Mouse (Mus musculus): Measurements from ENCODE around the gene Itprid2. TPM values are rescaled to one million over a fixed set of nuclear protein-coding genes. Genes with fewer than 3 reads are reported as not detected.

The Itprid2 gene
- polyA plus RNA-seq, 1 experiment from 2014 or later, result 3.1 TPM

DNA sequence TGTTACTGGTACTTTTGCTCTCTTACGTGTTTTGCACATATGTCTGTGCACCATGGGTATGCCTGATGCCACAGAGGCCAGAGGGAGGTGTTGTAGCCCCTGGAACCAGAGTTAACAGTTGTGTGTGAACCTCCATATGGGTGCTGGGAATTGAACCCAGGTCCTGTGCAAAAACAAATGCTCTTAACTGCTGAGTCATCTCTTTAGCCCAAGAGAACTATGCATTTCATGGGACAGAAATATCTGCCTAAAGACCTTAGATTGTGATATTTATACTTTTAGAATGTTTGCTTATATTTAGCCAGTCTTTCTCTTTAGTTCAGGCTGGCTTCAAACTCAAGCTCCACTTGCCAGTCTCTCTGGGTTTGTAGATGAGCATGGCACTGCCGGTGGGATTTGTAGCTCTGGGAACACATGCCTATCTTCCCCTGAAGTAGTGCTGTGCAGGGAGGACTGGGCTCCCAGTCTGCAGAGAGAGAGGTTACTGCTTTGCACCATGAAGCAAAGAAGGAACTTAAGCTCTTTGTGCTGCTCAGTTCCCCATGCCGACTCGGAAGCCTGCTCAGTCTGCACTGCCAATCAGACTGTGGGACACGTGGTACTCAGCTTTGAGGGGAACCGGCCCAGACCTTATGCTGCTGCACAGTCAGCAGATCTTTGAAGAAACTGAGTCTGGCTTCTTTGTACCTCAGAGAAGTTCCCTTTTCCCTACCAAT, 18.1 kb downstream of the Itprid2 start:
- Histone ChIP-seq H3K4me1 (no peaks in the 10 kb centered on the region), H3K27ac (no peak overlapping the region), H3K4me3 (no peak overlapping the region), H3K9ac (no peak overlapping the region), H3K4me2 (no peak overlapping the region), H3K27me3 (no peaks in the 10 kb centered on the region), H3K9me3 (replicated peaks) (no peaks in the 10 kb centered on the region), H3K36me3 (ENCODE audit: poor library complexity, severe bottlenecking) (peaks cover 13% of the 10 kb centered on the region)
- WGBS, result 70% methylated on average over 6 of the region's 6 CpGs
- no peak for ATAC-seq

DNA sequence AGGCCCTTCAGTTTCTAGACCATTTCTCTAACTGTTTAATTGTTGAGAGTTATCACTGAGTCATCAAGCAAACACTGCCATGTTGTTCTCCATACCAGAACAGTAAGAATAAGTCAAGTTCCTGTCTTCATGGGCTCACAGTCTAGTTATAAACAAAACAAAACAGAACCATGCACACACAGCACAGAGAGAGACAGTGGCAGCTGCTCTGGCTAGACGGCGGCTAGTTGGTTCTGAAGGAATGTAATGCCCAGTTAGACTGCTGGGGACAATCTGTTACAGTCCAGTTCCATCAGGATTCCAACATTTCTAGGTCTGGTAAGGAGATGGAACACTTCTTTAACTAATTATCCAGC, 18.6 kb downstream of the Itprid2 start:
- WGBS, result 84% methylated on average over 2 of the region's 2 CpGs

DNA sequence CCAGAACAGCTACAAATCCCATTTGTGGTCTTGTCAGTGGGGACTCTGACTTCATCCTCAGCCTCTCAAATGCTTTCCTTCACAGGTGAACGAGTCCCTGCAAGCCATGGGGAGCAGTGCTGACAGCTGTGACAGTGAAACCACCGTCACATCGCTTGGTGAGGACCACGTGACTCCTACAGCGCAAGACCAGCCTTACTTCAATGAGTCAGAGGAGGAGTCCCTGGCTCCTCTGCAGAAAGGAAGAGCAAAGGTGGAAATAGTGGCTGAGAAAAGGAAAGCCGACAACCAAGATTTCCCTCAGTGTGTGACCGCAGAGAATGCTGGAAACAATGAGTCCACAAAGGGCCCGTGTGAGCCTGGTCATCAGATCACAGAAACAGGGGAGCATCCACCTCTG, 21.9 kb downstream of the Itprid2 start:
- H3K4me3 ChIP-seq, result no peak overlapping the region
- no peak overlapping the region for H3K4me2 ChIP-seq
- H3K27ac ChIP-seq, result no peak overlapping the region
- 80% methylated on average over 8 of the region's 8 CpGs for WGBS
- ATAC-seq, result no peak
- H3K27me3 ChIP-seq, result no peaks in the 10 kb centered on the region
- H3K36me3 ChIP-seq (ENCODE audit: poor library complexity, severe bottlenecking), result peaks cover 34% of the 10 kb centered on the region
- H3K9ac ChIP-seq, result no peak overlapping the region
- H3K4me1 ChIP-seq, result peaks cover 8% of the 10 kb centered on the region; the same call in 1 of the 2 replicates
- no peaks in the 10 kb centered on the region for H3K9me3 ChIP-seq (replicated peaks)

More for the DNA sequence above, 18.6 kb downstream of the Itprid2 start:
- no peaks in the 10 kb centered on the region for H3K9me3 ChIP-seq (replicated peaks)
- H3K36me3 ChIP-seq (ENCODE audit: poor library complexity, severe bottlenecking), result peaks cover 17% of the 10 kb centered on the region
- no peak overlapping the region for H3K4me3 ChIP-seq
- H3K4me1 ChIP-seq, result no peaks in the 10 kb centered on the region
- H3K27me3 ChIP-seq, result no peaks in the 10 kb centered on the region
- H3K4me2 ChIP-seq, result no peak overlapping the region
- ATAC-seq, result no peak
- no peak overlapping the region for H3K9ac ChIP-seq
- no peak overlapping the region for H3K27ac ChIP-seq

DNA sequence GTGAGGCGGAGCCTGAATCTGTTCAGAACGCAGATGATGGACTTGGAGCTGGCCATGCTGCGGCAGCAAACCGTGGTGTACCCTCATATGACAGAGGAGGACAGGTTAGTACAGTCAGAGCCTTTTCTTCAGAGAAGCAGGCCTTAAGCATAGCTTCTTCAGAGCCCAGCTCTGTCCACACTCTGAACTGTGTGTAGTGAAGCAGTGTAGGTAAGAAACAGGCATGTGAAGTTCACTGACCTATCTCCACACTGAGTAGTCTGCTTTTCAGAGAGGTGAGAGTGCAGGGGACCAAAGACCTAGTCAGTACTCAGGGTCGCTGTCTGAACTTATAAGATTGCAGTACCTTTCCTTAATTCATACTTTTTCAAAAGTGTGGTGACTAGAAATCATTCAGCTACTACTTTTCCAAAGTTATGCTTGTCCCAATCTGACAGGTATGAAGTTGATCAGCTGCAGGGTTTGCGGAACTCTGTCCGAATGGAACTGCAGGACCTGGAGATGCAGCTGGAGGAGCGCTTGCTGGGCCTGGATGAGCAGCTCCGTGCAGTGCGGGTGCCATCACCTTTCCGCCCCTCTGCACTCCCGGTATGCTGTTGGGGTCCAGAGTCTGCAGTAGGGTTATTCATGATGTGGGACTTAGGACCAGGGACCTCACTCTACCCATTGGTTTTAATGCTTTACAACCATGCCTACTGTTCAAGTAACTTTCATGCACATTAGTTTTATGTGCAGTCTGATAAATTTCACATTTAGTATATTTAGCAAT, 25.4 kb downstream of the Itprid2 start:
- 75% methylated on average over 12 of the region's 12 CpGs for WGBS
- no peak for ATAC-seq

DNA sequence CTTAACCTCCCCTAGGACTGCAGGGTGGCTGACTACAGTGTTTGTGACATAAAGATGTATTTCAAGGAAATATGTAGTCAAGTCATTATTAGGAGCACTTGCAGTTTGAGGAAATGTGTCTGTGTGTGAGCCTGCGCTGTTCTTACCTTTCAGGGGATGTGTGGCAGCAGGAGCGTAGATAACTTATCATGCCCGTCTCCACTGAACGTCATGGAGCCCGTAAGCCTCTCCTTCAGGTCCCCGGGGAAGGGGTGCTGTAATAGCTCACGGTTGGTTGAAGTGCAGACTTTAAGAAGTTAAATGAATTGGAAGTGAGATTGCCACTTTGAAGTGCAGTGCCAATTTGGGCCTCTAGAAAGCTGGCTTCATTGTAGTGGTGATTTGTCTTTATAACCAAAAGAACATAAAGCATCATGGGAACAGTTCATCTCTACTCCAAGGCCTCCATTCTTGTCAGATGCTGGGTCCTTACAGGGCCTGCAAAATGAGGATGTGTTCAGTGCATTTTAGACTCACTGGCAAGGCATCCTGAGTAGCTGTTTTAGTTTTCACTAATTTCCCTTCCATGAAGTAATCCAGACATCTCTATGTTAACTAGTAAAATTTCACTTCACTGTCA, 26.4 kb downstream of the Itprid2 start:
- no peaks in the 10 kb centered on the region for H3K9me3 ChIP-seq (replicated peaks)
- peak; percentile 53; the same call in 1 of the 2 replicates for ATAC-seq
- no peak overlapping the region for H3K27ac ChIP-seq
- H3K36me3 ChIP-seq (ENCODE audit: poor library complexity, severe bottlenecking), result peaks cover 41% of the 10 kb centered on the region
- 32% methylated on average over 7 of the region's 7 CpGs for WGBS
- H3K4me3 ChIP-seq, result no peak overlapping the region
- no peak overlapping the region for H3K9ac ChIP-seq
- no peaks in the 10 kb centered on the region for H3K27me3 ChIP-seq
- H3K4me2 ChIP-seq, result no peak overlapping the region
- peaks cover 15% of the 10 kb centered on the region; the same call in 1 of the 2 replicates for H3K4me1 ChIP-seq

More for the DNA sequence above, 25.4 kb downstream of the Itprid2 start:
- H3K4me3 ChIP-seq, result no peak overlapping the region
- H3K4me2 ChIP-seq, result no peak overlapping the region
- H3K9ac ChIP-seq, result no peak overlapping the region
- H3K9me3 ChIP-seq (replicated peaks), result no peaks in the 10 kb centered on the region
- H3K4me1 ChIP-seq, result peaks cover 15% of the 10 kb centered on the region; the same call in 1 of the 2 replicates
- H3K27ac ChIP-seq, result no peak overlapping the region
- H3K36me3 ChIP-seq (ENCODE audit: poor library complexity, severe bottlenecking), result peaks cover 41% of the 10 kb centered on the region
- no peaks in the 10 kb centered on the region for H3K27me3 ChIP-seq

DNA sequence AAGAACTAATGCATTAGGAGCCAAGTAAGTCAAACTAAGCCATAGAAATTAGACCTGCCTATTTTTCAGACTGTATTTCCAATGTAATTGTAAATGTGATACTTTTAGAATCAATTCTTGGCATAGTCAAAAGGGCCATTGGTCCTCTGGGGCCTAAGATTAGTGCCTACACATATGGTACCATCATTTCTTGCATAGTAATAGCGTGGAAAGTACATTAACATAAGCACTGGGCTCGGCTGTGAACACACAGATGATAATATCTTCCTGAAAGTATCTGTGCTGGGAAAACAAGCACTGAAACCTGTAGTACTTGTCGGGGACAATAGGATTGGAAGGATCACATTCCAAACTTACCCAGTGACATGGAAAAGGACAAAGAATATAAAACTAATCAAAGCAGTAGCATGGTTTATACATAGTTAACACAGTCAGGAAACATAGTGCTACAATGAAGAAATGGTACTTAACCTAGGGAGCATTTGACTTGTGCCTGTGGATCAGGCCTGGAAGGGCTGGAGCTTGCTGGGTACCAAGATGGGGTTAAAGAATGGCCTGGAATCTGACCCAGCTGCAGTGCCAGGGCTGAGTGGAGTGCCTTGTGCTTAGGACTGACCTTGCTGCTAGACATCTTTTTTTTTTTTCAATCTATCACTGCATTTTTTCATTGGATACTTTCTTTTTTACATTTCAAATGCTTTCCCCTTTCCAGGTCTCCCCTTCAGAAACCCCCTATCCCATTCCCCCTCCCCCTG, 29.6 kb downstream of the Itprid2 start:
- no peaks in the 10 kb centered on the region for H3K9me3 ChIP-seq (replicated peaks)
- H3K4me2 ChIP-seq, result no peak overlapping the region
- WGBS, result 66% methylated on average over 3 of the region's 3 CpGs
- H3K27me3 ChIP-seq, result no peaks in the 10 kb centered on the region
- peaks cover 15% of the 10 kb centered on the region; the same call in 1 of the 2 replicates for H3K4me1 ChIP-seq
- peaks cover 15% of the 10 kb centered on the region; the same call in 1 of the 2 replicates for H3K36me3 ChIP-seq (ENCODE audit: poor library complexity, severe bottlenecking)
- no peak overlapping the region for H3K4me3 ChIP-seq
- H3K9ac ChIP-seq, result no peak overlapping the region
- H3K27ac ChIP-seq, result no peak overlapping the region
- ATAC-seq, result no peak

DNA sequence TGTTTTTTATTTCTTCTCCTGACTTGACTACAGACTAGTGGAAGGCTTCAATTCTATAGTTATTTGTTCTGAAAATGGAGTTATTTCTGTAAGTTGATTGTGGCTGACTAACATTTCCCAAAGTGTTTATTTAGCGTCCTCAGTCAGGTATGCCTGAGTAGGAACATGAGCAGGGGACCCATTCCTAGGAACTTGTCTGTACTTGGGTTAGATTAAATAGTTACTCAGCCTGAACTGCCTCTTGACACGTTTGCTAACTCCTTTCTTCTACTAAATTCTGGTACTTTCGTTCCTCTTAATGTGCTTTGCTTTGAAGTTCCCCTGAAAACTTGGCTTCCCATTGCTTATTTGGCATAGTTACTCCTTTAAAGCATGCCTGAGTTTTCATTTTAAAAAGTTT, 30.3 kb downstream of the Itprid2 start:
- H3K27me3 ChIP-seq, result no peaks in the 10 kb centered on the region
- H3K4me2 ChIP-seq, result no peak overlapping the region
- peaks cover 15% of the 10 kb centered on the region; the same call in 1 of the 2 replicates for H3K4me1 ChIP-seq
- H3K4me3 ChIP-seq, result no peak overlapping the region
- no peak overlapping the region for H3K27ac ChIP-seq
- no peak for ATAC-seq
- 55% methylated on average over 3 of the region's 3 CpGs for WGBS
- peaks cover 10% of the 10 kb centered on the region; the same call in 1 of the 2 replicates for H3K36me3 ChIP-seq (ENCODE audit: poor library complexity, severe bottlenecking)
- no peak overlapping the region for H3K9ac ChIP-seq
- no peaks in the 10 kb centered on the region for H3K9me3 ChIP-seq (replicated peaks)

DNA sequence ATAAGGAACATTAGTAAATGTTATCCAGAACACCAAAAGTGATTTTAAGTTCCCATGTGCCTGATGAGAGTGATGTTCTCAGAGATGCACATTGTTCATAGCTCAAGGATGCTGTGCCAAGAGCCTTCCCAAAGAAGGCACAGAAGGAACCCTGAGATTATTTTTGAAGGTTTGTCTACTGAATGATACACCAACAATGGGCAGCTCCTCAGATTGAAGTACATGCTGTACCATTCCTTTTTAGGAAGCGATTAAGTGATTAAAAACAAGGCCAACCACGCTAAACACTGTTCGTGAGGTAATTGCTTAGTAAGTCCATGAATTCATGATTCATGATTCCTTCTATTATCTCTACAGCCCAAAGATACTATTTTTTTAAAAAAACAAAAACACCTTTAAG, 40.1 kb downstream of the Itprid2 start:
- Histone ChIP-seq H3K9me3 (replicated peaks) (no peaks in the 10 kb centered on the region), H3K27me3 (no peaks in the 10 kb centered on the region), H3K9ac (no peak overlapping the region), H3K4me2 (no peak overlapping the region), H3K27ac (no peak overlapping the region), H3K4me1 (no peaks in the 10 kb centered on the region), H3K4me3 (no peak overlapping the region), H3K36me3 (ENCODE audit: poor library complexity, severe bottlenecking) (no peaks in the 10 kb centered on the region)
- WGBS, result 86% methylated on average over 3 of the region's 3 CpGs
- ATAC-seq, result no peak

DNA sequence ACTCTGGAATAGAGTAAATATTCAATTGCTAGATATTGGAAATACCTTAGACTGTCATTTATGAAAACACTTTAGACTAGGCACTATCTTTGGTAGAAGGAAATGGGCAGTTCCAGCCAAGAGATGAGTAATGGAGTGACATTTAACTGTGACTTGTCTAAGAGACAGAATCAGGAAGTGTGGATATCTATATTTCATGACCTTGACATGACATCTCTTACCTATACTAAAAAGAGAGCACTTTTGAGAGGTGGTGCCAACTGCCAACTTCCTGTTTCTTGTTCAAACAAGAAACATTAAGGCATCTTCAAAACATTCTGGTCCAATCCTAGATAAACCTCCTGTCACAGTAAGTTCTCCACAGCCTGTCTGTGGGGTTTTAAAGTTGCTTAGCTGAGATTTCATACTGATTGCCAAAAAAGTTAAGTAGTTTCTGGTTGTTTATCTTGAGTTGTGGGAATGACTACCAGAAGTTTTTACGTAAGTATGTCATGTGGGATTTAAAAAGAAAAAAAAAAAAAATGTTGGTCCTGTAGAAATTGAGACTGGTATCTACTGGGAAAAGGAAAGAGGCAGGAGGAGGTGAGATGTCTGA, 42.6 kb downstream of the Itprid2 start:
- 96% methylated on average over 1 of the region's 1 CpGs for WGBS
- H3K4me3 ChIP-seq, result no peak overlapping the region
- no peak for ATAC-seq

DNA sequence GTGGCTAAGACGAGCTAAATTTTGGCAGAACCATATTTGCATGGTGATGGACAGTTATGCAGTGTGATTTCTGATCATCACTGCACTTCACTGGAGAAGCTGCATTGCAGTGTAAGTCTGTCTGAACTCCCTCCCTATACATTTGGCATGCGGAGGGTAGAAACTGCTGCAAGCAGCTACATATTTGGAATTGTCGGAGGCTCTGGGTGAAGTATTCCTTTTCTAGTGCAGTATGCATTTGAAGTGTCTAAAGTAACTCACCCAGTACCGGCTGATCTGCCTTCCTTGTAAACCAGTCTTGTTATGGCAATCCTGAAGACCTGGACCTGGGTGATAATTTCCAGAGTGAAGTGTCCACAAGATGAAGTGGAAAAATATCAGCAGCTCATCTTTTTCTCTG, 46.5 kb downstream of the Itprid2 start:
- Histone ChIP-seq H3K9ac (no peak overlapping the region), H3K4me3 (no peak overlapping the region), H3K4me2 (no peak overlapping the region), H3K27me3 (no peaks in the 10 kb centered on the region), H3K9me3 (replicated peaks) (no peaks in the 10 kb centered on the region), H3K27ac (no peak overlapping the region), H3K4me1 (no peaks in the 10 kb centered on the region), H3K36me3 (ENCODE audit: poor library complexity, severe bottlenecking) (no peaks in the 10 kb centered on the region)
- ATAC-seq, result no peak
- WGBS, result 88% methylated on average over 4 of the region's 4 CpGs

More for the DNA sequence above, 42.6 kb downstream of the Itprid2 start:
- Histone ChIP-seq H3K4me1 (no peaks in the 10 kb centered on the region), H3K9me3 (replicated peaks) (no peaks in the 10 kb centered on the region), H3K36me3 (ENCODE audit: poor library complexity, severe bottlenecking) (no peaks in the 10 kb centered on the region), H3K27me3 (no peaks in the 10 kb centered on the region), H3K4me2 (no peak overlapping the region), H3K9ac (no peak overlapping the region), H3K27ac (no peak overlapping the region)

DNA sequence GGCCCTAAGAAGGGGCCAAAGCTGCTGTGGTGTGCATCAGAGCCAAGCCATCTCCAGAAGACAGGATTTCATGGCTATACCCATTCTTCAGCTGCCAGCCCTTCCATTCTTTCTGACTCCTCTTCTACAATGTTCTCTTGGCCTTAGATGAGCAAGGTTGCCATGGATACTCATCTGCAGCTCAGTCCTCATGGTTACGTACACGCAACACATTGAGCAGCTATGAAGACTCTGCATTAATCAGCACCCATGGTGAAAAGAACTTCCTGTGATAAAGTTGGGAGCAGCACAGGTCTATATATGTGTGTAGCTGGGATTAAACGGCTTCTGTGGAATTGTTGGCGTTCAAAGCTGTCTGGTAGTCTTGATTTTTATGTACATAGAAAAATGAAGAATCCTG, 48.1 kb downstream of the Itprid2 start:
- Histone ChIP-seq H3K36me3 (ENCODE audit: poor library complexity, severe bottlenecking) (no peaks in the 10 kb centered on the region), H3K4me3 (no peak overlapping the region), H3K27me3 (no peaks in the 10 kb centered on the region), H3K27ac (no peak overlapping the region), H3K9me3 (replicated peaks) (no peaks in the 10 kb centered on the region), H3K4me1 (no peaks in the 10 kb centered on the region), H3K9ac (no peak overlapping the region), H3K4me2 (no peak overlapping the region)
- no peak for ATAC-seq
- WGBS, result 85% methylated on average over 4 of the region's 4 CpGs
